Mouse (Mus musculus) ES-E14 (cell line): ENCODE measurements around the gene Bcr. TPM values are rescaled to one million over a fixed set of nuclear protein-coding genes. Genes with fewer than 3 reads are reported as not detected.

Experiments used
- DNase-seq: peaks from one replicate; pipeline ENCODE4 v3.0.0-alpha.2; 2013; ENCODE audit warnings: low read depth, low spot score
- H3K27ac ChIP-seq: 2 replicates; pipeline ENCODE4 v1.5.1; 2012; ENCODE audit warnings: low read depth, mild to moderate bottlenecking, low read length, moderate library complexity, mixed read lengths; ENCODE audit not compliant: poor library complexity, insufficient read depth, severe bottlenecking
- H3K36me3 ChIP-seq: 2 replicates; pipeline ENCODE4 v1.6.1; 2012; ENCODE audit warnings: mild to moderate bottlenecking, low read length, moderate library complexity, mixed read lengths; ENCODE audit not compliant: control insufficient read depth, poor library complexity, insufficient read depth, severe bottlenecking
- H3K4me1 ChIP-seq, 2 experiments: fragments of 150-350 bp in 1 of 2; sonication (generic) in 1 of 2; 2 replicates each; pipeline ENCODE4 v1.6.1; 2012; ENCODE audit warnings: low read length in 2 of 2, mild to moderate bottlenecking in 1 of 2, mixed read lengths in 1 of 2; ENCODE audit not compliant: control insufficient read depth in 2 of 2, insufficient read depth in 2 of 2, poor library complexity in 1 of 2
- H3K4me3 ChIP-seq, 2 experiments: fragments of 150-350 bp in 1 of 2; sonication (generic) in 1 of 2; 2 replicates each; pipeline ENCODE4 v1.5.1; 2012; ENCODE audit warnings: low read length in 2 of 2, low read depth in 1 of 2, mild to moderate bottlenecking in 1 of 2, mixed read lengths in 1 of 2; ENCODE audit not compliant: insufficient read depth in 1 of 2, poor library complexity in 1 of 2, severe bottlenecking in 1 of 2
- H3K9ac ChIP-seq: 2 replicates; pipeline ENCODE4 v1.6.1; 2012; ENCODE audit warnings: low read depth, mild to moderate bottlenecking, low read length, mixed read lengths; ENCODE audit not compliant: poor library complexity, insufficient read depth, severe bottlenecking
- H3K9me3 ChIP-seq: fragments of 150-350 bp; sonication (generic); 2 replicates; pipeline ENCODE4 v1.6.1; 2012; ENCODE audit warnings: low read depth, mild to moderate bottlenecking, low read length; ENCODE audit not compliant: control insufficient read depth, insufficient read depth
- CHD2 ChIP-seq: IDR thresholded peaks from 2 replicates; pipeline ENCODE4 v1.6.1; 2014; ENCODE audit warnings: mild to moderate bottlenecking, low read depth, low read length, inconsistent platforms
- HCFC1 ChIP-seq: IDR thresholded peaks from 2 replicates; pipeline ENCODE4 v1.6.1; 2012; ENCODE audit warnings: low read length, inconsistent platforms, borderline replicate concordance; ENCODE audit not compliant: insufficient read depth
- MAFK ChIP-seq: IDR thresholded peaks from 2 replicates; pipeline ENCODE4 v1.6.1; 2014; ENCODE audit warnings: mild to moderate bottlenecking, low read depth, low read length, inconsistent platforms; ENCODE audit not compliant: insufficient read depth
- ZC3H11A ChIP-seq: IDR thresholded peaks from 2 replicates; pipeline ENCODE4 v1.6.1; 2012; ENCODE audit warnings: low read depth, mild to moderate bottlenecking, inconsistent platforms, low read length, borderline replicate concordance
- ZNF384 ChIP-seq: IDR thresholded peaks from 2 replicates; pipeline ENCODE4 v1.6.1; 2012; ENCODE audit warnings: low read depth, low read length, inconsistent platforms
- in situ Hi-C, 2 experiments: fragments of 600-800 bp; cut with MboI; formaldehyde crosslinking; loops; one replicate each; pipeline ENCODE4 v1.15.1; 2025; ENCODE audit warnings: low sequenced_read_pairs in 2 of 2, inconsistent platforms in 1 of 2; ENCODE audit not compliant: unreplicated experiment in 2 of 2
- total RNA-seq: library from RNA; depleted of rRNA; stranded (reverse); fragments of 300-350 nt; gene quantifications from 2 replicates; pipeline ENCODE4 v1.2.3, GENCODE M21; 2012

Bcr gene
- total RNA-seq, 1 experiment: 19.5 TPM

DNA sequence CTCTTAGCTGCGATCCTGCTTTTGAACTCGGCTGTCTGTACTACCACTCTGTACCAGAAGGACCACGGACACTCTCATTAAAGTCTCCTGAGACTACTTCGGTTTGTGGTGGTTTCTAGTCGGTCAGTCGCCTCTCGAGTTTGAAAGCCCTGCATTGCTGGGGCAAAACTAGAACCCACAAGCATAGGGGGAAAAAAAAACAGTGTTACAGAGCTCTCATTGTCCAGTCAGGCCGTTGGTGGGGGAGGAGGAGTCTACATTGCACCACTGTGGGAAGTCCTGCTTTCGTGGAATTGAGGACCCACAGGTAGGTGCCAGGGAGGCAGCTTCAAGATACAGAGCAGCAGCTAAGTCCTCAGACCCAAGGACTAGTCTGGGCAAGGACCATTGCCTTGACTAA is 124.4 kb downstream of the Bcr start:
- Histone ChIP-seq H3K4me3 (peak overlapping the region; percentile 12 to 17; a peak in 2 of 4 replicates), H3K27ac (no peak overlapping the region), H3K36me3 (peaks cover 14% of the 10 kb centered on the region; the same call in 1 of the 2 replicates), H3K4me1 (peaks cover 3 to 17% of the 10 kb centered on the region in 2 experiments; a peak in 3 of 4 replicates), H3K9me3 (no peaks in the 10 kb centered on the region), H3K9ac (no peak overlapping the region)
- no peak for TF ChIP-seq CHD2
- TF ChIP-seq ZNF384: no peak
- no peak for TF ChIP-seq HCFC1
- TF ChIP-seq ZC3H11A: no peak
- in situ Hi-C loops: loop anchor here in 1 of 2 experiments (5.0 kb wide), 1 partner anchor 252 kb away; no protein-coding TSS in a partner anchor
- no peak for DNase-seq

DNA sequence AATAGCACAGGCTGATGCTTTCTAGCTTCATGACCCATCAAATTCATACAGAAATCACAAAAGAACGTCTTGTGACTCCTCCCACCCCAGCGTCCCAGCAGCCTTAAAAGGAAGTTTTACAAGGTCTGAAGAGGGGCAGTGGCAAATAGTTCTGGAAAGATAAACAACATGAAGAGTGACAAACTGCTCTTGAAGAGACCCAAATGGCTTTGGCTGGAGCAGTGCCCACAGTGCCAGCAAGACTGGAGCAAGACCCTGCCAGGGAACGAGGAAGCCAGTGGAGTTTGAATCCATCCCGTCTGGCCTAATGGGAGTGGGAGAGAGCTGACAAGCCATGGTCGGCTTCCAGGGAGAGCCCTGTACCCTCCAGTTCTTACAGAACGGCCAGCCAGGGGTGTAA is 126.2 kb downstream of the Bcr start:
- H3K36me3 ChIP-seq: peaks cover 3% of the 10 kb centered on the region; the same call in 1 of the 2 replicates
- in situ Hi-C loops: loop anchor here in 1 of 2 experiments (5.0 kb wide), 1 partner anchor 251 kb away; no protein-coding TSS in a partner anchor
- H3K27ac ChIP-seq: no peak overlapping the region
- H3K9me3 ChIP-seq: no peaks in the 10 kb centered on the region
- DNase-seq: no peak
- TF ChIP-seq CHD2 (no peak), HCFC1 (no peak), ZC3H11A (no peak), MAFK (no peak)
- H3K4me1 ChIP-seq: peaks cover 3 to 17% of the 10 kb centered on the region in 2 experiments; a peak in 3 of 4 replicates
- no peak overlapping the region for H3K4me3 ChIP-seq
- no peak overlapping the region for H3K9ac ChIP-seq

DNA sequence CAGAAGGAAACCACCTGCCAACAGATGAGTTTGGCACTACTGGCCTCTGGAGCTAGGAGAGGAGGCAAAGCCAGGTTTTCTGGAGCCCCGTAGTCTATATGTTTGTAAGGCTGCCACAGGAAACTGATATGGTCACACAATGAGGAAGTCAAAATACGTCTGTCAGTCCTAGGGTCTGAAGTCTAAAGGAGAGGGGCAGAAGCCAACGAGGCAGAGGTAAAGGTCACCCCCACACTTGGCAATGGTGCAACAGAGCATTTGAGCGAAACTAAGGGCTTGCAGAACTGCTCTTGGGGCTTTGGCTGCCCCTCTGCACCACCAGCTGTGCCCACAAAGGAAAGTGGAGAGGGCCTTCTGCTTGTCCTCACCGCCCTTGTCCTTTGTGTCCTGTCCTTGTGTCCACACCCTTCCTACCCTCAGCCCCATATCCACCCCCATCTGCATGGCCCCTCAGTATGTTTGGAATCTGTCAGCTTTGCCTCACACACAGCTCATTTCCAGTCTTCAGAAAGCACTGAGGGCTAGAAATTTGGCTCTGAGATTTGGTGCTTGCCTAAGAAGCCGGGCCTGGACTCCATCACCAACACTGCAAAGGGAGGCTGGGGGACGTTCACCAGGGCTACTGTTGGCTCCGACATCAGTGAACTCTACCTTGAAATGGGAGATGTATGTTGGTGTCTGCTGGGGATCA is 127.1 kb downstream of the Bcr start:
- Histone ChIP-seq H3K27ac (no peak overlapping the region), H3K4me1 (peaks cover 3 to 17% of the 10 kb centered on the region in 2 experiments; a peak in 3 of 4 replicates), H3K9ac (no peak overlapping the region), H3K9me3 (no peaks in the 10 kb centered on the region), H3K4me3 (no peak overlapping the region), H3K36me3 (peaks cover 2% of the 10 kb centered on the region; the same call in 1 of the 2 replicates)
- TF ChIP-seq ZNF384 (no peak), CHD2 (no peak)
- no peak for DNase-seq
- in situ Hi-C loops: loop anchor here in 1 of 2 experiments (5.0 kb wide), 1 partner anchor 250 kb away; no protein-coding TSS in a partner anchor

DNA sequence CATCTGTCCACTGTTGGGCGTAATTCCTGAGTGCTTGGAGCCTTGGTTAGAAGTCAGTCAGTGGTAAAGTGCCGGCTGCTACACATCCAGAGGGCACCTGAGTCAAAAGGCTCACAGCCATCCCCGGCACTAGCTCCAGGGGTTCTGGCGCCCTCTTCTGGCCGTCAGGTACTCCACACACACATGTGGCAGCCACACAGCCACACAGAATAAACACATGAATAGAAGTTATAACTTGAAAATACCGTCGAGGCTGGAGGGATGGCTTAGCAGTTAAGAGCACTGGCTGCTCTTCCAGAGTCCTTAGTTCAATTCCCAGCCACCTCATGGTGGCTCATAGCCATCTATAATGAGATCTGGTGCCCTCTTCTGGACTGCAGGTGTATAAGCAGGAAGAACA is 131.3 kb downstream of the Bcr start:
- H3K36me3 ChIP-seq: no peaks in the 10 kb centered on the region
- no peaks in the 10 kb centered on the region for H3K9me3 ChIP-seq
- no peak for TF ChIP-seq MAFK
- peak; percentile 28; the same call in 1 of the 2 replicates for TF ChIP-seq ZC3H11A
- in situ Hi-C loops: no loop called here
- H3K4me1 ChIP-seq: no peaks in the 10 kb centered on the region; a peak in 1 of 4 replicates
- H3K27ac ChIP-seq: no peak overlapping the region
- H3K9ac ChIP-seq: no peak overlapping the region
- H3K4me3 ChIP-seq: no peak overlapping the region
- peak; percentile 65 for DNase-seq

DNA sequence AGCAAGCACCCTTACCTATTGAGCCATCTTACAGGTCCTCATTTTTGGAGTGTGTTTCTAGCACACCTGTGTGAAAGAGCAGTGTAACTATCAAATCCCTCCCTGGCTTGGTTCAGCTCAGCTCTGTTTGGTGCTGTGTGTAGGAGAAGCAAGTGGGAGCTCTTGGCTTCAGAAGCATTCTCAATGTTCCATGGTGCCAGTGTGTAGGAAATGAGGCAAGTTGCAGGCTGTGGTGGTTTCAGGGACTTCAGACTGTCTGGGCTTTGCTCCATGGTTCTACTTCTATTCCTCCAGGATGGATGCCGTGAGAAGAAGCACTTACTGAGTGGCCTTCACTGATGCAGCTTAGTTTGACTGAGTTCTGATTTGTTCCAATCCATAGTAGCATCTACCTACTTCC is 137.4 kb downstream of the Bcr start:
- H3K9ac ChIP-seq: no peak overlapping the region
- H3K4me3 ChIP-seq: no peak overlapping the region
- no peaks in the 10 kb centered on the region for H3K36me3 ChIP-seq
- no peak for DNase-seq
- H3K9me3 ChIP-seq: no peaks in the 10 kb centered on the region
- in situ Hi-C loops: no loop called here
- H3K4me1 ChIP-seq: no peaks in the 10 kb centered on the region
- H3K27ac ChIP-seq: no peak overlapping the region
- TF ChIP-seq CHD2: no peak
- no peak for TF ChIP-seq MAFK
- TF ChIP-seq ZC3H11A: no peak
